9 mouse cellular contexts compared by ENCODE assay signal in genomic region chr6:92042055-92042454, GRCm38 (mm10). TPM values are rescaled to one million over a fixed set of nuclear protein-coding genes. Genes with fewer than 3 reads are reported as not detected.
A peak's percentile ranks its signal among the peaks of the same experiment; 100 is the strongest.
DNase-seq lines count a peak whose midpoint lies in the region; ATAC-seq and TF ChIP-seq lines count a peak whose summit lies in the region.
"Had no signal": no experiment of that assay in that cellular context is flagged by ENCODE, and none has a peak within 500 bp of the region (broad histone marks: within the 10 kb centered on the region; RNA-seq: fewer than 3 reads in every experiment).

No protein-coding gene starts in this region.

- H3K9ac ChIP-seq in limb, embryonic 14.5 days (ENCODE audit: low read depth, low read length, severe bottlenecking): no peak overlapping the region
- H3K9ac ChIP-seq: midbrain, embryonic 12.5 days had no signal

- peak; percentile 10 for DNase-seq in cerebellum, adult 18-20 months
- peak; percentile 31 for DNase-seq in limb, embryonic 14.5 days (ENCODE audit: low spot score)
- no peak for DNase-seq in limb, embryonic 10.5 days (ENCODE audit: low spot score)
- peak; percentile 50 for DNase-seq in kidney, adult 9 months
- peak; percentile 42 for DNase-seq in retina, postnatal 1 day
- no peak for DNase-seq in thymus, postnatal 14 days
- no peak for DNase-seq in embryo, embryonic 10.5 days (ENCODE audit: low spot score)

- H3K27me3 ChIP-seq in limb, embryonic 14.5 days (ENCODE audit: control insufficient read depth, insufficient read depth, low read length): no peaks in the 10 kb centered on the region
- no peaks in the 10 kb centered on the region for H3K27me3 ChIP-seq in limb, embryonic 10.5 days (ENCODE audit: low read depth, poor library complexity, severe bottlenecking)
- H3K27me3 ChIP-seq: midbrain, embryonic 12.5 days had no signal

- no peak for ATAC-seq in cerebellum, adult (ENCODE audit: insufficient number of reproducible peaks, low FRiP score, low TSS enrichment)
- no peak for ATAC-seq in limb, embryonic 14.5 days (ENCODE audit: low FRiP score, low read depth)

- no peak overlapping the region for H3K27ac ChIP-seq in limb, embryonic 14.5 days (replicated peaks; ENCODE audit: low read depth, low read length)
- H3K27ac ChIP-seq in limb, embryonic 10.5 days: no peak overlapping the region
- H3K27ac ChIP-seq: midbrain, embryonic 12.5 days had no signal

- no peak overlapping the region for H3K4me2 ChIP-seq in limb, embryonic 14.5 days (replicated peaks; ENCODE audit: low read depth, low read length, severe bottlenecking)
- H3K4me2 ChIP-seq: midbrain, embryonic 12.5 days had no signal

- WGBS in limb, embryonic 14.5 days: 73% methylated on average over 4 of the region's 4 CpGs
- WGBS in limb, embryonic 10.5 days: 90% methylated on average over 4 of the region's 4 CpGs

- no peaks in the 10 kb centered on the region for H3K9me3 ChIP-seq in limb, embryonic 14.5 days (ENCODE audit: control insufficient read depth, low read length)
- H3K9me3 ChIP-seq in limb, embryonic 10.5 days (replicated peaks): no peaks in the 10 kb centered on the region
- H3K9me3 ChIP-seq: midbrain, embryonic 12.5 days had no signal

- TF ChIP-seq POLR2A in limb, embryonic 14.5 days (IDR thresholded peaks at IDR 0.05; ENCODE audit: borderline replicate concordance, extremely low read depth, insufficient read depth, insufficient read length): no peak

- H3K36me3 ChIP-seq in limb, embryonic 14.5 days (ENCODE audit: control insufficient read depth, insufficient read depth, low read length): no peaks in the 10 kb centered on the region
- no peaks in the 10 kb centered on the region for H3K36me3 ChIP-seq in limb, embryonic 10.5 days
- H3K36me3 ChIP-seq: midbrain, embryonic 12.5 days had no signal

- H3K4me3 ChIP-seq in limb, embryonic 14.5 days (replicated peaks; ENCODE audit: low read length): no peak overlapping the region
- H3K4me3 ChIP-seq in limb, embryonic 10.5 days: no peak overlapping the region
- H3K4me3 ChIP-seq: midbrain, embryonic 12.5 days had no signal

- H3K4me1 ChIP-seq in limb, embryonic 14.5 days (ENCODE audit: control insufficient read depth, insufficient read depth, low read length): 0 out of 2 replicates have a peak, but pooled peaks cover 5% of the 10 kb centered on the region
- H3K4me1 ChIP-seq in limb, embryonic 10.5 days: no peaks in the 10 kb centered on the region
- H3K4me1 ChIP-seq: midbrain, embryonic 12.5 days had no signal

RNA-seq across cellular contexts. Expression of gene Nr2c2, which starts 49.1 kb away (rescaled TPM):
- polyA plus RNA-seq in limb, embryonic 14.5 days (2012; rRNA removed): 23.1 and 26.1 TPM in 2 replicates
- 27.1 and 35.3 TPM in 2 replicates for polyA plus RNA-seq in limb, embryonic 14.5 days (2014; fragmentation: Nextera tagmentation; extraction: Ambion mirVana)
- 19.2 and 20.3 TPM in 2 replicates for polyA plus RNA-seq in limb, embryonic 10.5 days (2016; fragmentation: Nextera tagmentation; extraction: Ambion mirVana)

Comparison
In these comparisons a context has a peak if more than half of its experiments do, and no peak if none do; other contexts are left out.
1. DNase-seq: peak in cerebellum, adult 18-20 months (2 of 2), limb, embryonic 14.5 days (single experiment), kidney, adult 9 months (single experiment) and retina, postnatal 1 day (single experiment); none in limb, embryonic 10.5 days (single experiment), thymus, postnatal 14 days (single experiment) and embryo, embryonic 10.5 days (single experiment).